Mouse (Mus musculus): Measurements from ENCODE around the gene Kcnk3. TPM values are rescaled to one million over a fixed set of nuclear protein-coding genes. Genes with fewer than 3 reads are reported as not detected.

The Kcnk3 gene
- polyA plus RNA-seq, 1 experiment from 2014 or later, result 0.98 TPM

GRCm38 (mm10) chr5:30674001-30674400 is 86.0 kb downstream of the Kcnk3 start:
- 80% methylated on average over 7 of the region's 7 CpGs for WGBS
- Histone ChIP-seq H3K27ac (replicated peaks; ENCODE audit: low read depth, low read length) (no peak overlapping the region), H3K4me3 (ENCODE audit: low read depth, low read length) (no peak overlapping the region), H3K4me1 (ENCODE audit: control insufficient read depth, insufficient read depth, low read length) (no peaks in the 10 kb centered on the region), H3K4me2 (ENCODE audit: low read depth, low read length) (no peak overlapping the region), H3K36me3 (replicated peaks; ENCODE audit: control insufficient read depth, insufficient read depth, low read depth, low read length) (peaks cover 17% of the 10 kb centered on the region), H3K27me3 (ENCODE audit: control insufficient read depth, insufficient read depth, low read length) (no peaks in the 10 kb centered on the region), H3K9ac (replicated peaks; ENCODE audit: low read length) (no peak overlapping the region), H3K9me3 (replicated peaks; ENCODE audit: control insufficient read depth, low read length) (no peaks in the 10 kb centered on the region)
- ATAC-seq (replicated peaks; ENCODE audit: insufficient number of reproducible peaks, low FRiP score, low TSS enrichment, low read depth) (no peak), DNase-seq (ENCODE audit: low spot score) (no peak)

Small RNA genes within 50 kb of the gene (microRNA-seq; reads per million reads assigned to microRNA genes)
- gene Mir5625 (ENCODE audit: borderline number of aligned reads), result not detected

Other genes with a start within 250 kb of the Kcnk3 start
- 0.14 and 0.17 TPM in 2 replicates for gene Otof, start 126.2 kb upstream of the Kcnk3 start, polyA plus RNA-seq (2014; fragmentation: Nextera tagmentation; extraction: Ambion mirVana)
- gene 1700001C02Rik, start 122.1 kb upstream of the Kcnk3 start, polyA plus RNA-seq (2014; fragmentation: Nextera tagmentation; extraction: Ambion mirVana), result not detected in 2 replicates
- gene Cib4, start 42.3 kb upstream of the Kcnk3 start, polyA plus RNA-seq (2014; fragmentation: Nextera tagmentation; extraction: Ambion mirVana), result not detected in 2 replicates
- gene Slc35f6, start 59.8 kb downstream of the Kcnk3 start, polyA plus RNA-seq (2014; fragmentation: Nextera tagmentation; extraction: Ambion mirVana), result 22.0 and 23.5 TPM in 2 replicates
- gene Cenpa, start 78.6 kb downstream of the Kcnk3 start, polyA plus RNA-seq (2014; fragmentation: Nextera tagmentation; extraction: Ambion mirVana), result 435 and 450 TPM in 2 replicates
- 17.6 and 22.2 TPM in 2 replicates for gene Dpysl5, start 123.4 kb downstream of the Kcnk3 start, polyA plus RNA-seq (2014; fragmentation: Nextera tagmentation; extraction: Ambion mirVana)
- 15.4 and 18.1 TPM in 2 replicates for gene Mapre3, start 226.5 kb downstream of the Kcnk3 start, polyA plus RNA-seq (2014; fragmentation: Nextera tagmentation; extraction: Ambion mirVana)

Measured in embryonic facial prominence, embryonic 11.5 days (tissue).